Mouse (Mus musculus) ES-Bruce4 (cell line): Measurements from ENCODE around the gene Gm5269. TPM values are rescaled to one million over a fixed set of nuclear protein-coding genes. Genes with fewer than 3 reads are reported as not detected.

Source experiments
- H3K27ac ChIP-seq: 2 replicates; pipeline ENCODE4 v1.5.1; 2012; ENCODE audit warnings: low read length, inconsistent platforms; ENCODE audit not compliant: insufficient read depth
- H3K27me3 ChIP-seq: 2 replicates; pipeline ENCODE4 v1.6.1; 2012; ENCODE audit warnings: mild to moderate bottlenecking, low read length, inconsistent platforms; ENCODE audit not compliant: control insufficient read depth, poor library complexity, insufficient read depth, severe bottlenecking
- H3K36me3 ChIP-seq: 2 replicates; pipeline ENCODE4 v1.6.1; 2012; ENCODE audit warnings: inconsistent platforms, mild to moderate bottlenecking, low read length, moderate library complexity; ENCODE audit not compliant: control insufficient read depth, poor library complexity, insufficient read depth, severe bottlenecking
- H3K4me1 ChIP-seq: one replicate; pipeline ENCODE4 v1.8.1; 2011; ENCODE audit warnings: low read length; ENCODE audit not compliant: control insufficient read depth, insufficient read depth
- H3K4me3 ChIP-seq: 2 replicates; pipeline ENCODE4 v1.5.1; 2011; ENCODE audit warnings: low read depth, mild to moderate bottlenecking, low read length
- H3K9ac ChIP-seq: 2 replicates; pipeline ENCODE4 v1.6.1; 2012; ENCODE audit warnings: low read depth, mild to moderate bottlenecking, inconsistent platforms; ENCODE audit not compliant: poor library complexity, severe bottlenecking
- H3K9me3 ChIP-seq: replicated peaks from 2 replicates; pipeline ENCODE4 v1.6.1; 2012; ENCODE audit warnings: mild to moderate bottlenecking, low read length, inconsistent platforms; ENCODE audit not compliant: control insufficient read depth, poor library complexity, insufficient read depth, severe bottlenecking
- CTCF ChIP-seq: IDR thresholded peaks from one replicate; pipeline ENCODE4 v1.8.1; 2011; ENCODE audit warnings: low read depth, low read length
- EP300 ChIP-seq: IDR thresholded peaks from 2 replicates; pipeline ENCODE4 v1.6.1; 2011; ENCODE audit warnings: low read depth, low read length; ENCODE audit not compliant: insufficient read depth
- POLR2A ChIP-seq: IDR thresholded peaks from one replicate; pipeline ENCODE4 v1.8.1; 2011; ENCODE audit warnings: low read length; ENCODE audit not compliant: insufficient read depth
- polyA plus RNA-seq: library from polyadenylated mRNA; stranded (reverse); fragments of >200 nt; gene quantifications from 2 replicates; pipeline ENCODE4 v1.2.4, GENCODE M21; 2011; ENCODE audit warnings: low read depth; ENCODE audit not compliant: missing spikeins, insufficient read depth, insufficient read length

Gm5269 gene
- polyA plus RNA-seq, 1 experiment, result 146 TPM

DNA sequence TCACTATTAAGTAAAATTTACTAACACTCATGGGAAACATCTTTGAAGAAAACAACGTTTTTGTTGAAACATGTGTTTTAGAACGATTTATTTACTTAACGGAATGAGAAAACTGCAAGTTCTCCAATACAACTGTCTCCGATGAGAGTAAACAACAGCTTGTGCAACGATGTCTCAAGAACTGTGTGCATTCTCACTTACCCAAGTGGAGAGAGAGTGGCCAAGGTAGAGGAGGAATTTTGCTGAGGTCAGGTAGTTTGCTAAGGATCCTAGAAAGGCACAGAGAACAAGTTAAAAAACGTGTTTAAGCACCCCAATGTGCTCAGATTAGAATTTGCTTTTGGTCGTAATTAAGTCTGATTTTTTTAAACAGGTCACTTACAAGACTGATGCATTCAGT, 34.4 kb upstream of the Gm5269 start:
- TF ChIP-seq CTCF, result no peak
- TF ChIP-seq EP300, result no peak
- TF ChIP-seq POLR2A, result no peak
- no peaks in the 10 kb centered on the region for H3K36me3 ChIP-seq
- H3K27me3 ChIP-seq, result no peaks in the 10 kb centered on the region; the same call in 1 of the 2 replicates
- H3K9ac ChIP-seq, result no peak overlapping the region
- no peaks in the 10 kb centered on the region for H3K9me3 ChIP-seq
- no peak overlapping the region for H3K4me3 ChIP-seq
- no peaks in the 10 kb centered on the region for H3K4me1 ChIP-seq
- no peak overlapping the region for H3K27ac ChIP-seq

DNA sequence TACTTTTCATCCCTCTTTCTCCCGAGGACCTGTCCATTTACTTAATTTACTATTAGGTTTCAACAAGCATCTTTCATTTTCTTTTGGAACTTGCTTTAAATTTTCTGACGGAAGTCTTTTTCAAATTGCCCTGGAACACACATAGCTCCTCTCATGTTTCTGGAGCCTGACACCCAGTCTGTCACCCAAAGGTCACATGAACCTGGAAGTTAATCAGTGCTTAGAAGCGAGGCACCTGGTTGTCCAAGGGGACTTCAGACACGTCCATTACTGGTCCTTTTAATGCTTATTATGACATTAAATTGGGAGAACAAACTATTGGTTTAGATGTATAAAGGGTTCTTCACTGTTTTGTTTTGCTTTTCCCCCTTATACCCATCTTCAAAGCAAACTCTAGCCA, 33.2 kb upstream of the Gm5269 start:
- Histone ChIP-seq H3K4me3 (no peak overlapping the region), H3K9ac (no peak overlapping the region), H3K9me3 (no peaks in the 10 kb centered on the region), H3K27me3 (no peaks in the 10 kb centered on the region; the same call in 1 of the 2 replicates), H3K4me1 (no peaks in the 10 kb centered on the region), H3K36me3 (no peaks in the 10 kb centered on the region), H3K27ac (no peak overlapping the region)
- TF ChIP-seq EP300 (no peak), CTCF (no peak), POLR2A (no peak)

DNA sequence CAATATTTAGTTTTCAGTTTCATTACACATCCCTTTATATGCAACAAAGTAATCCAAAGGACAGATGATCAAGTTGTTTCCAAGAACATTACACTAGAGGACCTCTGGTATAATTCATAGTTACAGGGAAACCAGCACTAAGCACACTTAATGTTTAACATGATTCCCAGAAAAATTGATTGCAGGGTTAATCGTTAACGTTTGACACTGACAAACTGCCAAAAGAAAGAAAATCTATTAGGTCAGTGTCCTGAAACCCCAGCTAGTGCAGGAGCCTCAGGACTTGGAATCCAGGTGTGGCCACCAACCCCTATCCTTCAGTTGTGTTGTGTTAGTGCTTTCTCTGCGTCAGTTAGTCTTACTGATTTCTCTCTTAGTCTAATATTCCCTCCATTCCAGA, 30.6 kb upstream of the Gm5269 start:
- H3K4me3 ChIP-seq, result no peak overlapping the region
- H3K9ac ChIP-seq, result no peak overlapping the region
- no peaks in the 10 kb centered on the region for H3K4me1 ChIP-seq
- no peaks in the 10 kb centered on the region for H3K27me3 ChIP-seq
- no peaks in the 10 kb centered on the region for H3K36me3 ChIP-seq
- no peak overlapping the region for H3K27ac ChIP-seq
- no peaks in the 10 kb centered on the region for H3K9me3 ChIP-seq
- no peak for TF ChIP-seq POLR2A
- no peak for TF ChIP-seq CTCF
- TF ChIP-seq EP300, result no peak

DNA sequence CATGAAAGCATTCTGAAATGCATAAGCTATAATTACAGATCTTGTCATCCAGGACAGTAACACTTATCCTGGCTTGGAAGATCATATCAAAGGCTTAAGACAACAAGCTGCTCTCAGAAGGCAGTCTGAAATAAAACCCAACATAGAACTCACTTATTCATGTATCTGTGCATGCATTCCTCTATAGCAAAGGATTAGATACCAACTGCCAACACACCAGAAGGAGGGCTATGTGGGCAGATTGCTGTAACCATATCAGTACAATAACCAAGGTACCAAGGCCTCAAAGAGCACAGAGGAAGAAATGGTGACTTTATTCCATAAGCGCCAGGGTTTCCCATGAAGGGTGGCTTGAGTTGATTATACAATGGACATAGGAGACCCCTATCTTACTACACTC, 29.7 kb upstream of the Gm5269 start:
- H3K27me3 ChIP-seq, result no peaks in the 10 kb centered on the region
- no peaks in the 10 kb centered on the region for H3K4me1 ChIP-seq
- H3K9me3 ChIP-seq, result no peaks in the 10 kb centered on the region
- no peak overlapping the region for H3K4me3 ChIP-seq
- no peak overlapping the region for H3K27ac ChIP-seq
- no peaks in the 10 kb centered on the region for H3K36me3 ChIP-seq
- no peak for TF ChIP-seq POLR2A
- TF ChIP-seq EP300, result no peak
- no peak for TF ChIP-seq CTCF
- no peak overlapping the region for H3K9ac ChIP-seq

DNA sequence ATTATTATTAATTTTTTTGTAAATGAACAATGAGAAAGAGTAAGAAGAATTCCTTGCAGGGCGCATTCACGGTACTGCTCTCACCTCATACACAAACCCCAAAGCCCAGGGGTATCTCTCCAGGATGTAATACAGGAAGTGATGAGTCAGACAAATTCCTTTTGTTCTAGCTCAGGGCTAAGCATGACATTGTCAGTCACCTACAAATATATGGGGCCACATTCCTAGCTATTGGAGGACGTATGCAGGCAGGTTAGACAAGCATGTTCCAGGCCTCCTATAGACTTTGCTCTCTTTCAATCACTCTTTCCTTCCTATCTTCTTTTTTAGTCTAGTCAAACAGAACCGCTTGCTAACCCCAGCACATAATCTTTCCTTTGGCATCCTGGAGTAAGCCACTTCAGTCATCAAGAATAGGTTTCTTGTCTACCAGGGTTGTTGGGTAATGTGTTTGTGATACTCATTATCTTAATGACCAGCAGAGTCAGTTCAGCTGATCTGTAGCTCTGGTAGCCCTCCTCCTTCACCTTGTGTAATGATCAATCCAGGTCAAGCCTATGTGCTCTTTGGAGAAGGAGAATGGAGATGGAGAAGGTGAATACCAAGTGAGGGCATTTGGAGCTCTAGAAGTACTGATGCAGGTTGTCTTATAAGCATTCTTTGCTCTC, 27.2 kb upstream of the Gm5269 start:
- H3K27me3 ChIP-seq, result no peaks in the 10 kb centered on the region
- no peak overlapping the region for H3K4me3 ChIP-seq
- H3K9me3 ChIP-seq, result no peaks in the 10 kb centered on the region
- no peaks in the 10 kb centered on the region for H3K36me3 ChIP-seq
- H3K9ac ChIP-seq, result no peak overlapping the region
- TF ChIP-seq EP300 (no peak), CTCF (no peak), POLR2A (no peak)
- no peak overlapping the region for H3K27ac ChIP-seq
- H3K4me1 ChIP-seq, result no peaks in the 10 kb centered on the region

DNA sequence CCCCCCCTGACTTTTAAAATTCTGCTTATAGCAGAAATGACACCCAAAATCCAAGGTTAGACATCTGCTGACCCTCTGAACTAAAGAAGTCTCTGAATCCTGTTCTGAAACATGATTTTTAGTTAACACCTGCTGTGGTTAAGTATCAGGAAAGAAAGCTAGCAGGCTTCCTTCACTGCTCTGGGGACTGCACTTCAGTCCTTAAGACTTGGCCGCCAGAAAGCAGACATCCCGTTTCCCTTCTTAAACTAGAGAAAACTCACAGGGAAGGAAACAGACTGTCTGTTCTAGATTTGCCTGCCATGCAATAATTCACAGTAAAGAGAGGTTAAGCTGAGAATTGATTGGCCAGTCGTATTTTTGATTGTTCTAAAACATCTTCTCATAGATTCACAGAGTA, 26.1 kb upstream of the Gm5269 start:
- TF ChIP-seq POLR2A, result no peak
- no peak for TF ChIP-seq CTCF
- TF ChIP-seq EP300, result no peak
- Histone ChIP-seq H3K27ac (no peak overlapping the region), H3K9ac (no peak overlapping the region), H3K27me3 (no peaks in the 10 kb centered on the region), H3K4me3 (no peak overlapping the region), H3K9me3 (no peaks in the 10 kb centered on the region), H3K4me1 (no peaks in the 10 kb centered on the region), H3K36me3 (no peaks in the 10 kb centered on the region)
